Mouse (Mus musculus): ENCODE data around the gene Vmn1r1. TPM values are rescaled to one million over a fixed set of nuclear protein-coding genes. Genes with fewer than 3 reads are reported as not detected.
"Not testable (repeated sequence)": the region's sequence is repeated elsewhere in the genome, so short reads cannot be mapped to it uniquely, and the experiment has no call there.

Gene Vmn1r1
- not detected for total RNA-seq (2021)
- long read RNA-seq, experiment 1 = 0 reads
- long read RNA-seq, experiment 2 = 0 reads

- DNase-seq = no peak
Measured at GRCm38 (mm10) chr1:182164386-182164785, at the start of gene Vmn1r1. Gene Vmn1r1, minus strand, starts transcription at chr1:182164486.

- no peak for DNase-seq
Measured at GRCm38 (mm10) chr1:182210322-182210721, 46.0 kb upstream of the Vmn1r1 start.

GRCm38 (mm10) chr1:182192581-182192980 lies 28.3 kb upstream of the Vmn1r1 start:
- no peak for DNase-seq

GRCm38 (mm10) chr1:182191816-182192545 lies 27.7 kb upstream of the Vmn1r1 start:
- DNase-seq = peak; percentile 25 to 43

GRCm38 (mm10) chr1:182191181-182191580 lies 26.9 kb upstream of the Vmn1r1 start:
- no peak for DNase-seq

GRCm38 (mm10) chr1:182189669-182190440 lies 25.6 kb upstream of the Vmn1r1 start:
- no peak for DNase-seq

- not testable (repeated sequence) for DNase-seq
Measured at GRCm38 (mm10) chr1:182182449-182182848, 18.2 kb upstream of the Vmn1r1 start.

GRCm38 (mm10) chr1:182181456-182182305 lies 17.4 kb upstream of the Vmn1r1 start:
- DNase-seq = no peak

GRCm38 (mm10) chr1:182176985-182177384 lies 12.7 kb upstream of the Vmn1r1 start:
- not testable (repeated sequence) for DNase-seq

- DNase-seq = not testable (repeated sequence)
Measured at GRCm38 (mm10) chr1:182170206-182170605, 5.9 kb upstream of the Vmn1r1 start.

- no peak for DNase-seq
Measured at GRCm38 (mm10) chr1:182162951-182163350, 1.3 kb downstream of the Vmn1r1 start.

- no peak for DNase-seq
Measured at GRCm38 (mm10) chr1:182159575-182159974, 4.7 kb downstream of the Vmn1r1 start.

GRCm38 (mm10) chr1:182157734-182158133 lies 6.6 kb downstream of the Vmn1r1 start:
- no peak for DNase-seq

- no peak for DNase-seq
Measured at GRCm38 (mm10) chr1:182149966-182150365, 14.3 kb downstream of the Vmn1r1 start.

- peak; percentile 26 to 29 for DNase-seq
Measured at GRCm38 (mm10) chr1:182148864-182149514, 15.3 kb downstream of the Vmn1r1 start.

GRCm38 (mm10) chr1:182145546-182145945 lies 18.7 kb downstream of the Vmn1r1 start:
- DNase-seq = no peak

- no peak for DNase-seq
Measured at GRCm38 (mm10) chr1:182143288-182143687, 21.0 kb downstream of the Vmn1r1 start.

- DNase-seq = no peak
Measured at GRCm38 (mm10) chr1:182142725-182143124, 21.6 kb downstream of the Vmn1r1 start.

- DNase-seq = peak; percentile 67 to 87
Measured at GRCm38 (mm10) chr1:182140370-182140769, 23.9 kb downstream of the Vmn1r1 start.

- no peak for DNase-seq
Measured at GRCm38 (mm10) chr1:182139937-182140336, 24.3 kb downstream of the Vmn1r1 start.

GRCm38 (mm10) chr1:182138172-182138571 lies 26.1 kb downstream of the Vmn1r1 start:
- no peak for DNase-seq
